Mouse (Mus musculus) kidney, postnatal 10 days (tissue): Measurements from ENCODE around the gene Lztr1.
A peak's percentile ranks its signal among the peaks of the same experiment; 100 is the strongest.
"Not testable (repeated sequence)": the region's sequence is repeated elsewhere in the genome, so short reads cannot be mapped to it uniquely, and the experiment has no call there.

Experiments
- DNase-seq: peaks from one replicate; pipeline ENCODE4 v3.0.0; 2021; ENCODE audit warnings: mixed read lengths

The Lztr1 gene

GRCm38 (mm10) chr16:17508031-17508430, 457 bp upstream of the Lztr1 start:
- DNase-seq: not testable (repeated sequence)

- no peak for DNase-seq
Measured at GRCm38 (mm10) chr16:17509240-17509597, 731 bp downstream of the Lztr1 start.

GRCm38 (mm10) chr16:17510143-17510542, 1.7 kb downstream of the Lztr1 start:
- no peak for DNase-seq

- no peak for DNase-seq
Measured at GRCm38 (mm10) chr16:17510686-17511085, 2.2 kb downstream of the Lztr1 start.

- DNase-seq: no peak
Measured at GRCm38 (mm10) chr16:17511431-17511830, 2.9 kb downstream of the Lztr1 start.

GRCm38 (mm10) chr16:17518910-17519309, 10.4 kb downstream of the Lztr1 start:
- no peak for DNase-seq

- DNase-seq: no peak
Measured at GRCm38 (mm10) chr16:17524156-17524555, 15.7 kb downstream of the Lztr1 start.

GRCm38 (mm10) chr16:17525524-17525923, 17.0 kb downstream of the Lztr1 start:
- no peak for DNase-seq

GRCm38 (mm10) chr16:17526223-17526622, 17.7 kb downstream of the Lztr1 start:
- peak; percentile 50 for DNase-seq

GRCm38 (mm10) chr16:17527606-17528005, 19.1 kb downstream of the Lztr1 start:
- no peak for DNase-seq

GRCm38 (mm10) chr16:17528276-17528675, 19.8 kb downstream of the Lztr1 start:
- DNase-seq: no peak

GRCm38 (mm10) chr16:17529981-17530586, 21.6 kb downstream of the Lztr1 start:
- DNase-seq: peak; percentile 6

GRCm38 (mm10) chr16:17530640-17531288, 22.3 kb downstream of the Lztr1 start, which contains the start of gene Thap7:
Gene Thap7, minus strand, starts transcription at chr16:17531136.
- peak; percentile 98 for DNase-seq

GRCm38 (mm10) chr16:17532271-17532670, 23.8 kb downstream of the Lztr1 start:
- peak; percentile 62 for DNase-seq

GRCm38 (mm10) chr16:17532676-17533329, 24.3 kb downstream of the Lztr1 start:
- DNase-seq: no peak

GRCm38 (mm10) chr16:17536584-17536983, 28.1 kb downstream of the Lztr1 start:
- no peak for DNase-seq

- DNase-seq: no peak
Measured at GRCm38 (mm10) chr16:17542632-17543031, 34.1 kb downstream of the Lztr1 start.

GRCm38 (mm10) chr16:17552837-17553236, 44.3 kb downstream of the Lztr1 start:
- DNase-seq: no peak

GRCm38 (mm10) chr16:17553910-17554685, 45.6 kb downstream of the Lztr1 start:
- peak; percentile 77 for DNase-seq

GRCm38 (mm10) chr16:17554702-17555101, 46.2 kb downstream of the Lztr1 start:
- DNase-seq: not testable (repeated sequence)

GRCm38 (mm10) chr16:17556180-17556579, 47.7 kb downstream of the Lztr1 start:
- DNase-seq: peak; percentile 0

GRCm38 (mm10) chr16:17556907-17557306, 48.4 kb downstream of the Lztr1 start:
- peak; percentile 1 for DNase-seq

- DNase-seq: peak; percentile 79
Measured at GRCm38 (mm10) chr16:17557947-17558480, 49.5 kb downstream of the Lztr1 start.
